Mouse (Mus musculus): ENCODE measurements around the gene Plekhg6.

DNA sequence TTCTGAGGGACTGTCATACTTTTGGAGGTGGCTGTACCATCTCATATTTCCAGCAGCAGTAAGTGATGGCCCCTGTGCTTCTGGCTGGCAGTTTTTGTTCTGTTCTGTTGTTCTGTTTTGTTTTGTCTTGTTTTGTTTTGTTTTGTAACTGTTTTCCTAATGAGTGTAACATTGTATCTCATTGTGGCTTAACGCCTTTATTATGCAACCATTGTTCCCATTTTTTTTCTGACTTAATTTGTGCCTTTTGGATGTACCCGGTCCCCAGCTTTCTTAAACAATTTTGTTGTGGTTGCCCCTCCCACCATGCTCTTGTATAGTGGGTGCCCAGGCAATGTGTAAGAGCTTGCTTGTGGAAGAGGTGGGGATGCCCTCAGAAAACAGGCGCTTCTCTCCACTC lies 38.4 kb downstream of the Plekhg6 start:
- no peak for TF ChIP-seq FLI1 (IDR thresholded peaks at IDR 0.05; ENCODE audit: low read length)
- no peak for TF ChIP-seq GATA1 (IDR thresholded peaks at IDR 0.05; ENCODE audit: borderline replicate concordance, low read length)

Data from megakaryocyte, embryonic 14.5 days (primary cell).